Mouse (Mus musculus): ENCODE data around the gene Rfx8. TPM values are rescaled to one million over a fixed set of nuclear protein-coding genes. Genes with fewer than 3 reads are reported as not detected.

Rfx8 gene
- polyA plus RNA-seq, 1 experiment from 2014 or later, result 0.22 TPM

DNA sequence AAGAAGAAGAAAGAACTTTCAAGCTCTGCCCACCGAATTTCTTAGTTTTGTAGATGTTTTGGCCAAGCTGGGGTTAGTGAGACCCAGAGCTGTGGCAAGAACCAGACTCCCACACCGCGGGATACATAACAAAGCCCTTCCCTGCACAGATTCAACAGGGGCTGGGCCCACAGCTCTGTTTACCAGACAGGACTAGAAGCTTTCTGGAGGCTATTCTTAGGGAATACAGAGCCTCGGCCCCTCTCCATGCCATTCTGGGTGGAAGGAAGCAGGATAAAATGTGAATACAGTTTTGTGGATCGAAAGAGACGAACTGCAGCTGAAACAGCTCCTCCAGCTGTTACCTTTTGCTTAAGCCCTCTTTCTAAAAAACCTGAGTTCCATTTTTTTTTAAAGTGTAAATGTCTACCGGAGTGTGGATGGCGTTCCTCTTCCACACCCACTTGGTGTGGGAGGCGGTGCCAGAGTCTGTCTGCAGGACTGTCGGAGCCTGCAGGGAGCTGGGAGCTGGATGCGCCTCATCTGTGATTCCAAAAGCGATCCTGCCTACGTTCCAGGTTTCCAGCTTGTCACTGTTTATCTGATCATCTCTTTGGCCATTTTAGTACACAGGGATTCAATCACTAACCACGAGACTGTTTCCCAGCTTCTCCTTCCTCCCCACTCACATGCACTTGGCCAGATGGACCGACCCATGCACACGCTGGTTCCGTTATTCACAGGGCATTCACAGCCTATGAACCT lies 70.9 kb downstream of the Rfx8 start:
- Histone ChIP-seq H3K27me3 (ENCODE audit: insufficient read depth, poor library complexity, severe bottlenecking) (peaks cover 51% of the 10 kb centered on the region), H3K4me3 (peak overlapping the region; percentile 71), H3K4me1 (replicated peaks) (peaks cover 15% of the 10 kb centered on the region), H3K27ac (peak overlapping the region; percentile 78; the same call in 1 of the 2 replicates), H3K9me3 (no peaks in the 10 kb centered on the region), H3K36me3 (no peaks in the 10 kb centered on the region)
- no peak for DNase-seq (ENCODE audit: low spot score)
- 20% methylated on average over 17 of the region's 17 CpGs for WGBS

DNA sequence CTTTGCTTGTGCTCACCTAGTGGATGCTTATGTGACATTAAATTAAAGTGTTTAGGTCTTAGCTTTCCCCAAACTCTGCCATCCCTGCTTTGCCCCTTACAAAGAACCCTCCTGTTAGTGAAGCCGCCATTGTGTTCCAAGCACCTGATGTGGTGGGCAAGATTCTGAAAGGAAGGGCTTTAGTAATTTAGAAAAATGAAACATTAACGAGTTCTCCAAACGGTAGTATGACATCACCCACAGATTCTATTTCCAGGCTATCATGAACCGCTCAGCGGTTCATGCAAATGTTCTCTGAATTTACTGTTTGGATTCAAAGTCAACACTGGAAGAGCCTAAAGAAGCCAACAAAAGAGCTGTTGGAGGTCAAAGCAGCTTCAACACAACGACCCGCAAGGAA lies 72.2 kb downstream of the Rfx8 start:
- H3K27me3 ChIP-seq (ENCODE audit: insufficient read depth, poor library complexity, severe bottlenecking), result peaks cover 51% of the 10 kb centered on the region
- DNase-seq (ENCODE audit: low spot score), result no peak
- 90% methylated on average over 7 of the region's 7 CpGs for WGBS

DNA sequence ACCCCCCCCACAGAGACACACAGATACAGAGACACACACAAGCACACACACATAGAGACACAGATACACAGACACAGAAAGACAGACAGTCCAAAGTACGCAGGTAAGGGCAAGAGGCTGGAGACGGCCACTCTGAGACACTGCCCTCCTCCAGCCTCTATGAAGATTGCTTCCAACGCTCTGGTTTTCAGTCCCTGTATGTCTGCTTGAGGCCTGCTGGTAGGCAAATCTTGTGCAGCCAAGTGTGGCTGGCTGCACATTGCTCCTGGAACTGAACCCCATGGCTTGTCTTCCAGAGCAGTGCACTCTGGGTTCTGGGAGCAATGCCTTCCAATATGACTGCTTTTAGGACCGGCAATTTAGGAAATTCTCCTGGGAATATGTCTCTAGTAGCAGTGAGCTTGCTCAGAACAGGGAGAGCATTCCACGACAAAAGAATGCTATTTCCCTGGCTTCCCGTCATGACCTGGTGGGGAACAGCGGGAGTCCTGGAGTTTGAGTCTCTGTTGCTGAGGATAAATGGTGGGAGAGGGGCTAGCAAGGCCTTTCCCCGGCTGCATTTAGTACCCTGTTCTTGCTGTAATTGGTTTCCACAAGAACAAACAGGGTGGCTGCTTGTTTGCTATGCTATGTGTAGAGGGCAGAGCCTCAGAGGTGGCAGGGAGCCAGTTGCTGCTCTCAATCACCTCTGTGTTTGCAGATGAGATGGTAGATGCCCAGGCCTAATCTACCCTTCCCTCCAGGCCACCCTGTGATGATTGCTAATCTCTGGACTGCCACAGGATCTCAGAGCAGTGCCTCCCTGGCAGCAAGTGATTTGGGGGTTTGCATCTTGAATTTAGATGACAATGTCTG lies 74.7 kb downstream of the Rfx8 start:
- H3K9me3 ChIP-seq, result peaks cover 3% of the 10 kb centered on the region; the same call in 1 of the 2 replicates
- no peak overlapping the region for H3K4me3 ChIP-seq
- peaks cover 14% of the 10 kb centered on the region for H3K4me1 ChIP-seq (replicated peaks)
- no peaks in the 10 kb centered on the region for H3K36me3 ChIP-seq
- no peak overlapping the region for H3K27ac ChIP-seq
- WGBS, result 46% methylated on average over 8 of the region's 8 CpGs
- peaks cover 37% of the 10 kb centered on the region for H3K27me3 ChIP-seq (ENCODE audit: insufficient read depth, poor library complexity, severe bottlenecking)
- DNase-seq (ENCODE audit: low spot score), result no peak

More for the DNA sequence above, 72.2 kb downstream of the Rfx8 start:
- H3K4me3 ChIP-seq, result no peak overlapping the region
- H3K36me3 ChIP-seq, result no peaks in the 10 kb centered on the region
- no peaks in the 10 kb centered on the region for H3K9me3 ChIP-seq
- no peak overlapping the region for H3K27ac ChIP-seq
- H3K4me1 ChIP-seq (replicated peaks), result peaks cover 15% of the 10 kb centered on the region

DNA sequence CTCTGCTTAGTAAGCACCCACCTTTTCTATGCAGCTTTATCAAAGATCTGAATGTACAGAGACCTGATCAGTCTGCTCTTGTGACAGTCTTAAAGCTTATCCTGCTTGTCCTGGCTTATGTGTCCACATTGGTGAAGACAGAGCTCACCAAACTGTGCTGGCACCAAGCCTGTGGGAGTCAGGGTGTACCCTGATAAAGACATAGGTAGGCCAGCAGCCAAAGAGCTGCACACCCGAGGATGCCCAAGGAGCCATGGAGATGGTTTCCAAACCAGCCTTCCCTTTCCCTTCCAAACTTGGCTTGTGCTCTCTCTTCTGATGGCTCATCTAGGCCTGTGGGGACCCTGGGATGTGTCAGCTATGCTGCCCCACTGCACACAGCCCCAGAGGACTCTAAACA lies 76.5 kb downstream of the Rfx8 start:
- no peaks in the 10 kb centered on the region for H3K36me3 ChIP-seq
- no peak overlapping the region for H3K27ac ChIP-seq
- WGBS, result 82% methylated on average over 1 of the region's 1 CpGs
- H3K27me3 ChIP-seq (ENCODE audit: insufficient read depth, poor library complexity, severe bottlenecking), result peaks cover 19% of the 10 kb centered on the region
- H3K4me1 ChIP-seq (replicated peaks), result no peaks in the 10 kb centered on the region; the same call in 1 of the 2 replicates
- H3K9me3 ChIP-seq, result peaks cover 3% of the 10 kb centered on the region; the same call in 1 of the 2 replicates
- DNase-seq (ENCODE audit: low spot score), result no peak
- H3K4me3 ChIP-seq, result no peak overlapping the region

DNA sequence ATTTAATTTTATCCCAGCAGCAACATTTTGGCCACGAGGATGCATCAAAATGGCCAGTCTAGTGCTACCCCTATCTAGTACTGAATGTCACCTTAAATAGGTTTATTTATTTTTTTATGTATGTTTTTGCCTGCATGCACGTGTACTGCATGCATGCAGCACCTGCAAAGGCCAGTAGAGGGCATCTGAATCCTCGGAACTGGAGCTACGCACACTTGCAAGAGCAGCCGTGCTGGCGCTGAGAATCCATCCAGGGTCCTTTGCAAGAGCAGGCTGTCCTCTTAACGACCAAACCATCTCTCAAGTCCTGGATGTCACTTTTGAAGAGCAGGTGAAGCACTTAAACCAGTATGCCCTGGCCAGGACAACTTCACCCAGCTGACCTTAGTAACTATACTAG lies 79.1 kb downstream of the Rfx8 start:
- 88% methylated on average over 7 of the region's 7 CpGs for whole genome bisulfite sequencing

DNA sequence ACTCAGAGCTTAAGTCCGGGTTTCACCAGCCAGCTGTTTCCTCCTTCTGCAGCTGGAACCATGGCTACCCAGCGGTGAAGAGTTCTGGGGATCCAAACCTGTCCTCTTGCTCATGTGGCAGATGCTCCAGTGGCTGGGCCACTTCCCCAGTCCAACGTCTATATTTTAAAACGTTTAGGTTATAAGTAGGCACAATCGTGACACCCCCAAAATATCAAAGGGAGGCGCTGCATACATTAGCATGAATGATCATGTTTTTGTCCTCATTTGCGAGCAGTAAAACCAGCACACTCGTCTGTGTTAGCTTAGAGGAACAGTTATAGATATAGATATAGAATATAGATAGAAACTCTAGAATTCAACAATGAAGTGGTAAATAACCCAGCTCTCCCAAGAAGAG lies 83.7 kb downstream of the Rfx8 start:
- Histone ChIP-seq H3K27ac (no peak overlapping the region), H3K4me1 (replicated peaks) (peaks cover 13% of the 10 kb centered on the region), H3K36me3 (no peaks in the 10 kb centered on the region), H3K9me3 (peaks cover 3% of the 10 kb centered on the region; the same call in 1 of the 2 replicates), H3K27me3 (ENCODE audit: insufficient read depth, poor library complexity, severe bottlenecking) (no peaks in the 10 kb centered on the region), H3K4me3 (no peak overlapping the region)
- DNase-seq (ENCODE audit: low spot score), result no peak
- 63% methylated on average over 8 of the region's 8 CpGs for WGBS

More for the DNA sequence above, 79.1 kb downstream of the Rfx8 start:
- no peak for DNase-seq (ENCODE audit: low spot score)
- H3K27ac ChIP-seq, result no peak overlapping the region
- no peaks in the 10 kb centered on the region for H3K36me3 ChIP-seq
- H3K9me3 ChIP-seq, result peaks cover 3% of the 10 kb centered on the region; the same call in 1 of the 2 replicates
- H3K27me3 ChIP-seq (ENCODE audit: insufficient read depth, poor library complexity, severe bottlenecking), result no peaks in the 10 kb centered on the region
- peaks cover 5% of the 10 kb centered on the region for H3K4me1 ChIP-seq (replicated peaks)
- no peak overlapping the region for H3K4me3 ChIP-seq

DNA sequence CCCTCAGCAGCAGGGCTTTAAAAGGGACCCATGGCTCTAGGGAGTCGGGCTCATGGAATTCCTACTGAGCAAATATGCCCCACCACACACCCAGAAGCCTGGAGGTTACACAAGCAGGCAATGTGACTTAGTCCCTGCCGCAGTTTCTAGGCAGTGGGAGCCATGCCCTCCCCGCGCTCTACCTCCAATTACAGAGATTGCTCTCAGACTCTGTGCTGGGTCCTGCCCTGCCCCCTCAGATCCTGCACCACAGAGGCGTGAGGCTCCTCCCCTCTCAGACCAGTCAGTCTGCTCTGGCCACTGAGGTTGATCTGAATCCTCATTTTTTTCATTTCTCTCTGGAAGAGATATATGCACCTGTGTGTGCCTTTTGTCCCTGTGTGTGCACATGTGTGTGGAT lies 84.1 kb downstream of the Rfx8 start:
- DNase-seq (ENCODE audit: low spot score), result peak; percentile 21
- Histone ChIP-seq H3K9me3 (peaks cover under 1% of the 10 kb centered on the region; the same call in 1 of the 2 replicates), H3K27ac (peak overlapping the region; percentile 31; the same call in 1 of the 2 replicates), H3K4me1 (replicated peaks) (peaks cover 13% of the 10 kb centered on the region), H3K4me3 (no peak overlapping the region), H3K27me3 (ENCODE audit: insufficient read depth, poor library complexity, severe bottlenecking) (no peaks in the 10 kb centered on the region), H3K36me3 (no peaks in the 10 kb centered on the region)
- 3% methylated on average over 5 of the region's 5 CpGs for WGBS

DNA sequence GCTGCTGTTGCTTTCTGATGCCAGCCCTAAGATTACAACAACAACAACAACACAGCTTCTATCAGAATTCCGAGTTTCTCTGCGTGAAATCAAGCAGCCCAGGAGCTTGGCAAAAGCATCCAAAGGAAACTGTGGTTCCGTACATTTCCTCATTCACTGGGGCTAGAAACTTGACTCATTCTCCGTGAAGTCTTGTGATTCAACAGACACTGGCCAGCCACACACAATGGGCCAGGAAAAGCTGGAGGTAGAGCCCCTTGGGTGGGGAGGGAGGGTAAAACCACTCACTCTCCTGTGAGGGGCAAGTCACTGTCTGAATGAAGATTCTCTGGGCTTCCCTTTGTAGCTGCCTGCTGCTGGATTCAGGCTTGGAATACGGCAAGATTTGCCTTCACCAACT lies 84.6 kb downstream of the Rfx8 start:
- Histone ChIP-seq H3K27ac (peak overlapping the region; percentile 31; the same call in 1 of the 2 replicates), H3K4me1 (replicated peaks) (peaks cover 13% of the 10 kb centered on the region), H3K27me3 (ENCODE audit: insufficient read depth, poor library complexity, severe bottlenecking) (no peaks in the 10 kb centered on the region), H3K9me3 (no peaks in the 10 kb centered on the region), H3K36me3 (no peaks in the 10 kb centered on the region), H3K4me3 (no peak overlapping the region)
- no peak for DNase-seq (ENCODE audit: low spot score)
- 34% methylated on average over 5 of the region's 5 CpGs for WGBS

DNA sequence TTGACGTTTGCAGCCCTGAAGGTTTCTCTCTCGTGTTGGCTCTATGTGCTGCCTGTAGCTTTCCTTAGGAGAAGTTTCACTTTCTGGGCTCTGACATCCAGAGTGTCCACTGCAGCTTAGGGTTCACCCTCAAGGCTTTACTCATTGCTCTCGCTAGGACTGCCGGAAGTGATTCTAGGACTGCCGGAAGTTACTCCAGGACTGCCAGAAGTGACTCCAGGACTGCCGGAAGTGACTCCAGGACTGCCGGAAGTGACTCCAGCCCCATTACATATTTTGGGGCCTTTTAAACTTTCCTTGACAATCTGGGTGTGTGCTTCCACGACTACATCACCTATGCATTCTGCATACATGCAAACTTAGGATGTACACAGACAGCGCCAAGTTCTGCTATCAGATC lies 92.2 kb downstream of the Rfx8 start:
- H3K27ac ChIP-seq, result no peak overlapping the region
- no peak overlapping the region for H3K4me3 ChIP-seq
- DNase-seq (ENCODE audit: low spot score), result no peak
- no peaks in the 10 kb centered on the region for H3K9me3 ChIP-seq
- no peaks in the 10 kb centered on the region for H3K36me3 ChIP-seq
- no peaks in the 10 kb centered on the region for H3K27me3 ChIP-seq (ENCODE audit: insufficient read depth, poor library complexity, severe bottlenecking)
- H3K4me1 ChIP-seq (replicated peaks), result no peaks in the 10 kb centered on the region
- WGBS, result 86% methylated on average over 9 of the region's 9 CpGs

DNA sequence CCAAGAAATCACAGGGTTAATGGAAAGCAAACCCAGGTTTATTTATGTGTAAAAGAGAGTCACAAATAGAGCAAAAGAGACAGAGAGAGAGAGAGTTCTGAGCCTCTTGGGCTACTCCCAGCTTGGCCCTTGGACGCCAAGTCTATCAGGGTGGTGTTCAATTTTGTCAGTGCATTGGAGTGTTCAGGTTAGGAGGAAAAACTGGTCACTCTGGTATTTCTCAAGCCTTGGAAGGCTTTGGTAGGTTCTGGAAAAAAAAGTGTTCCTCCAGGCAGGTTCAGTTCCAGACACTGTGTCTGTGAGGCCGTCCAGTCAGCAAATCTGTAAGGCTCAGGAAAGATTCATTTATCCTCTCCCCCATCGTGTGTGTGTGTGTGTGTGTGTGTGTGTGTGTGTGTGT lies 95.3 kb downstream of the Rfx8 start:
- Histone ChIP-seq H3K27me3 (ENCODE audit: insufficient read depth, poor library complexity, severe bottlenecking) (no peaks in the 10 kb centered on the region), H3K36me3 (no peaks in the 10 kb centered on the region), H3K9me3 (no peaks in the 10 kb centered on the region), H3K4me1 (replicated peaks) (no peaks in the 10 kb centered on the region), H3K4me3 (no peak overlapping the region), H3K27ac (no peak overlapping the region)
- no peak for DNase-seq (ENCODE audit: low spot score)
- 73% methylated on average over 3 of the region's 3 CpGs for WGBS

DNA sequence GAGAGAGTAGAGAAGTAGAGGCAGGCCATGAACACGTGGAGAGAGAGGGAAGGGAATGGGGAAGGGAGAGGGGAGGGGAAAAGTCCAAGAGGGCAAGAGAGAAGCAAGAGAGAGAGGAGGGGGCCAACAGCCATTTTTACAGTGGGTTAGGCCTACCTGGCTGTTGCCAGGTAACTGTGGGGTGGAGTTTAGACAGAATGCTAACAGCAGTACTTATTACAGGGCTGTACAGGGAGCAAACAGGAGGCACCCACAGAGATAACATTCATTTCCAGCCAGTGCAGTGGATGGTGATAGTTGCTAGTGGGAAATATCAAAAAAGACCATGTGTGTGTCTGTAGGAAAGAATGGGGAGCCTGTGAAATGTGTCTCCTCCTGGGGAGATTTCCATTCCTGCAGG lies 97.1 kb downstream of the Rfx8 start:
- H3K27ac ChIP-seq, result no peak overlapping the region
- H3K4me3 ChIP-seq, result no peak overlapping the region
- WGBS, result 49% methylated on average over 1 of the region's 1 CpGs
- no peaks in the 10 kb centered on the region for H3K27me3 ChIP-seq (ENCODE audit: insufficient read depth, poor library complexity, severe bottlenecking)
- no peaks in the 10 kb centered on the region for H3K36me3 ChIP-seq
- H3K9me3 ChIP-seq, result no peaks in the 10 kb centered on the region
- 0 out of 2 replicates have a peak, but pooled peaks cover under 1% of the 10 kb centered on the region for H3K4me1 ChIP-seq (replicated peaks)
- no peak for DNase-seq (ENCODE audit: low spot score)

DNA sequence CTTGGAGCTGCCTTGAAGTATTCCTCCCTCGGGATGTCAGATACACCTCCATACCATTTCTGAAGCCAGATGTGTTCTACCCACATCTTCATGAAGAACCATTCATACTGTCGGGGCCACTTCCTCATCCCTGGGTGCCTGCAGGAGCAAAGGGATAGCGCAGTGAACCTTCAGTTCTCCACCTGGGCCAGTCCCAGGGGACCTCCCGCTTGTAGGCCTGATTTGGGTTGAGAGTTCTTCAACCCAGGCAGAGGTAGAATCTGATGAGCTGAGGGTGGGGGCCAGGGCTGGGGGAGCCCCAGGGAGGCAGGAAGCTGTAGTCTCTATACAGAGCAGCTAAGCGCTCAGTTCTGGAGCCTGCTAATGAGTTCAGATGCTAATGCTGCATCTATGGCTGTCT lies 97.7 kb downstream of the Rfx8 start:
- H3K4me3 ChIP-seq, result no peak overlapping the region
- WGBS, result 89% methylated on average over 5 of the region's 5 CpGs
- DNase-seq (ENCODE audit: low spot score), result no peak

DNA sequence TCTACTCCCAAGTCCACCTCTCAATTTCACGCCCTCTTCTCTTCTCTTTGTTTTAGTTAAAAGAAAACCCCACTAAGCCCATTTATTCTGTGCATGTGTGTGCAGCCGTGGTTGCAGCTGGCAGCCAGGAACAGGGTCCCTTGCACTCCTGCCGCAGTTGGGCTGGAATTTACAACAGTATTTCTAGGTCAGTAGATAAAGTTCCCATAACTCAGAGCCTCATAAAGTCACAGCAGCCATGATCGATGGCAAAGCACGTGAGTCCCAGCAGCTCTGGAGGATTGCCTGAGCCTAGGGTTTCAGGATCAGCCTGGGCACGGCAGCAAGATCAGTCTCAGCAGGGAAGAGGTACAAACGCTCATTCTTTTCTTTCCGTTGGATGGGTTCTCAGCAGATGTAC lies 102.3 kb downstream of the Rfx8 start:
- Histone ChIP-seq H3K27ac (no peak overlapping the region), H3K27me3 (ENCODE audit: insufficient read depth, poor library complexity, severe bottlenecking) (no peaks in the 10 kb centered on the region), H3K36me3 (no peaks in the 10 kb centered on the region), H3K9me3 (no peaks in the 10 kb centered on the region), H3K4me1 (replicated peaks) (0 out of 2 replicates have a peak, but pooled peaks cover 5% of the 10 kb centered on the region), H3K4me3 (no peak overlapping the region)
- 52% methylated on average over 8 of the region's 8 CpGs for WGBS
- DNase-seq (ENCODE audit: low spot score), result no peak

More for the DNA sequence above, 97.7 kb downstream of the Rfx8 start:
- no peaks in the 10 kb centered on the region for H3K9me3 ChIP-seq
- no peak overlapping the region for H3K27ac ChIP-seq
- H3K36me3 ChIP-seq, result no peaks in the 10 kb centered on the region
- H3K4me1 ChIP-seq (replicated peaks), result 0 out of 2 replicates have a peak, but pooled peaks cover 5% of the 10 kb centered on the region
- H3K27me3 ChIP-seq (ENCODE audit: insufficient read depth, poor library complexity, severe bottlenecking), result no peaks in the 10 kb centered on the region

Measured in hindbrain, embryonic 10.5 days (tissue).